Mouse (Mus musculus): Measurements from ENCODE around the gene Tenm2. TPM values are rescaled to one million over a fixed set of nuclear protein-coding genes. Genes with fewer than 3 reads are reported as not detected.

Tenm2 gene
- polyA plus RNA-seq, 1 experiment from 2014 or later = 0.80 TPM

DNA sequence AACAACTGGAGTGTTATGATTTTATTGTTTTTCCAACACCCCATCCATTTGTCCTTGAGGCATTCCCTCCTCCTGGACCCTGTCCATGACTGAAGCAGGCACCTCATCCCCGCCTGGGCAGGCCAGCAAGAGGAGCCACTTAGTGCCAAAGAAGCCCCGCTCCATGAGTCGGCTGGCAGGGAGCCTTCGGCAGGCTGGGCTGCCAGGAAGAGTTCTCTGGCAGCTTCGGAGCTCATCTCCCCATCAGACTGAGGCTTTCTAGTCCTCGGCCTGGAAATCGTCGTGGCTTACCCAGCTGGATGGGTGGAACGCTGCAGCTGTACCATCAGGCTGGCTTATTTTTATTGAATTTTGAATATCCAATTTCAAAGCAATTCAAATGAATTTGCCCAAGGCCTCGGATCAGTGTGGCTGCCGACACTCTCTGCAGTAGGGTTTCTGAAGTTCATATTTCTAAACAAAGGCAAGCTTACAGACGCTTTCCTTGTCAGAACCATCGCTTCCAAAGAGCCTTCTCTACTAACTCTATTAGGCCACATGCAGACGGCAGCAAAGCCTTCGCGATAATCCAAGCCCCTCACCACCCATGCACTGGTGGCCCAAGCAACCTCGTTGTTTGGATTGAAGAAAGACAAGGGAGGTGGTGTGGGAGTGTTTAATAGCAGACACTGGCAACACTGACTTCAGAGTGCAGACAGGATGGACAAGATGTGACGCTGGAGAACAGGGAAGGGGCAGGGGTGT lies 991.8 kb downstream of the Tenm2 start:
- Histone ChIP-seq H3K27ac (no peak overlapping the region), H3K27me3 (ENCODE audit: insufficient read depth, low read length) (no peaks in the 10 kb centered on the region), H3K4me2 (ENCODE audit: low read length) (no peak overlapping the region), H3K9ac (ENCODE audit: low read depth, low read length) (no peak overlapping the region), H3K4me1 (replicated peaks; ENCODE audit: insufficient read depth, low read length) (no peaks in the 10 kb centered on the region), H3K36me3 (ENCODE audit: insufficient read depth, low read length) (no peaks in the 10 kb centered on the region), H3K9me3 (replicated peaks; ENCODE audit: low read length) (no peaks in the 10 kb centered on the region), H3K4me3 (replicated peaks; ENCODE audit: low read depth, low read length) (no peak overlapping the region)
- DNase-seq (ENCODE audit: low spot score) (no peak), ATAC-seq (replicated peaks; ENCODE audit: low FRiP score, low read depth) (no peak)
- TF ChIP-seq CTCF (IDR thresholded peaks at IDR 0.05; ENCODE audit: low read depth) = no peak
- 58% methylated on average over 18 of the region's 18 CpGs for WGBS

- TF ChIP-seq CTCF (IDR thresholded peaks at IDR 0.05; ENCODE audit: low read depth) = no peak
- H3K9ac ChIP-seq (ENCODE audit: low read depth, low read length) = no peak overlapping the region
- WGBS = 81% methylated on average over 9 of the region's 9 CpGs
- no peak for ATAC-seq (replicated peaks; ENCODE audit: low FRiP score, low read depth)
- H3K27ac ChIP-seq = no peak overlapping the region
- H3K9me3 ChIP-seq (replicated peaks; ENCODE audit: low read length) = no peaks in the 10 kb centered on the region
- no peaks in the 10 kb centered on the region for H3K27me3 ChIP-seq (ENCODE audit: insufficient read depth, low read length)
- H3K4me1 ChIP-seq (replicated peaks; ENCODE audit: insufficient read depth, low read length) = no peaks in the 10 kb centered on the region
- no peak overlapping the region for H3K4me2 ChIP-seq (ENCODE audit: low read length)
- no peak overlapping the region for H3K4me3 ChIP-seq (replicated peaks; ENCODE audit: low read depth, low read length)
- no peaks in the 10 kb centered on the region for H3K36me3 ChIP-seq (ENCODE audit: insufficient read depth, low read length)
- no peak for DNase-seq (ENCODE audit: low spot score)
Observed at GRCm38 (mm10) chr11:36238890-36239289, 996.9 kb downstream of the Tenm2 start.

- Histone ChIP-seq H3K4me3 (replicated peaks; ENCODE audit: low read depth, low read length) (no peak overlapping the region), H3K27me3 (ENCODE audit: insufficient read depth, low read length) (no peaks in the 10 kb centered on the region), H3K9me3 (replicated peaks; ENCODE audit: low read length) (no peaks in the 10 kb centered on the region), H3K4me2 (ENCODE audit: low read length) (no peak overlapping the region), H3K4me1 (replicated peaks; ENCODE audit: insufficient read depth, low read length) (no peaks in the 10 kb centered on the region), H3K36me3 (ENCODE audit: insufficient read depth, low read length) (no peaks in the 10 kb centered on the region), H3K27ac (no peak overlapping the region), H3K9ac (ENCODE audit: low read depth, low read length) (no peak overlapping the region)
- ATAC-seq (replicated peaks; ENCODE audit: low FRiP score, low read depth) = no peak
- TF ChIP-seq CTCF (IDR thresholded peaks at IDR 0.05; ENCODE audit: low read depth) = no peak
- no peak for DNase-seq (ENCODE audit: low spot score)
- 81% methylated on average over 11 of the region's 11 CpGs for WGBS
Observed at GRCm38 (mm10) chr11:36228654-36229053, 1007.1 kb downstream of the Tenm2 start.

- Histone ChIP-seq H3K9me3 (replicated peaks; ENCODE audit: low read length) (no peaks in the 10 kb centered on the region), H3K4me3 (replicated peaks; ENCODE audit: low read depth, low read length) (no peak overlapping the region), H3K4me1 (replicated peaks; ENCODE audit: insufficient read depth, low read length) (no peaks in the 10 kb centered on the region), H3K9ac (ENCODE audit: low read depth, low read length) (no peak overlapping the region), H3K4me2 (ENCODE audit: low read length) (no peak overlapping the region), H3K36me3 (ENCODE audit: insufficient read depth, low read length) (no peaks in the 10 kb centered on the region), H3K27ac (no peak overlapping the region), H3K27me3 (ENCODE audit: insufficient read depth, low read length) (no peaks in the 10 kb centered on the region)
- WGBS = 77% methylated on average over 6 of the region's 6 CpGs
- TF ChIP-seq CTCF (IDR thresholded peaks at IDR 0.05; ENCODE audit: low read depth) = no peak
- no peak for DNase-seq (ENCODE audit: low spot score)
- ATAC-seq (replicated peaks; ENCODE audit: low FRiP score, low read depth) = no peak
Observed at GRCm38 (mm10) chr11:36228196-36228595, 1007.6 kb downstream of the Tenm2 start.

- no peaks in the 10 kb centered on the region for H3K36me3 ChIP-seq (ENCODE audit: insufficient read depth, low read length)
- H3K9ac ChIP-seq (ENCODE audit: low read depth, low read length) = no peak overlapping the region
- TF ChIP-seq CTCF (IDR thresholded peaks at IDR 0.05; ENCODE audit: low read depth) = no peak
- WGBS = 87% methylated on average over 3 of the region's 3 CpGs
- no peaks in the 10 kb centered on the region for H3K4me1 ChIP-seq (replicated peaks; ENCODE audit: insufficient read depth, low read length)
- H3K27ac ChIP-seq = no peak overlapping the region
- no peak for ATAC-seq (replicated peaks; ENCODE audit: low FRiP score, low read depth)
- DNase-seq (ENCODE audit: low spot score) = no peak
- H3K4me3 ChIP-seq (replicated peaks; ENCODE audit: low read depth, low read length) = no peak overlapping the region
- no peak overlapping the region for H3K4me2 ChIP-seq (ENCODE audit: low read length)
- no peaks in the 10 kb centered on the region for H3K9me3 ChIP-seq (replicated peaks; ENCODE audit: low read length)
- no peaks in the 10 kb centered on the region for H3K27me3 ChIP-seq (ENCODE audit: insufficient read depth, low read length)
Observed at GRCm38 (mm10) chr11:36226061-36226460, 1009.7 kb downstream of the Tenm2 start.

DNA sequence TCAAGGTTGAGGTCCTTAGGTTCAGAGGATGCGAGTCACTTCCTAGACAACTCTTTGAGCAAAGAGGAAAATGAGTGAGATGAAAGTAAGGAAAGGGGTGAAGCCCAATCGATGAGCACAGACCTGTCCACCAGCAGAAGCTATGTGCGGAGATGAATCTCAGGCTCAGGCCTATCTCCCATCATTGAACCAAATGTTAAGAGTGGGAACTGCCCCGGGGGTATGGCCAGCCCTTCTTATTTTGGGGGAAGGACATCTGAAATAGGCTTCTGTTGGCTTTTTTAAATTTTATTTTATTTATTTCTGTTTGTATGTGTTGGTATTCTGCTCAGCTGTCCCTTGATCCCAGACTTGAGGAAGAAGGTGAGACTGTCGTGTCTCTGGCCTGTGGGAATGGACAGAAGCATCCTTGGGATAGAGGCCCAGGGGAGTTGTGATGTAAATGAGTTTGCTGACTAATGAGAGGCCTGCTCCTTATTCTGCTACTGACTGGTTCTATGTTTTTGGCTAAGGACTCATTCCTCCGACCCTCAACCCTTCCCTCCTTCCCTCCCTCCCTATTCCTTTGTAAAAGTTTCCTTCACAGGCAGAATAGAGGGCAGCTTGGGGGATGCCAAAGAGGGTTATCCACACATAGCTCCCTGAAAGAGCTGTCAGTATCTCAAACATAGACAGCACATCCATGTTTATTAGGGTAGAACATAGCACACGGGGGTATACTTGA lies 1011.9 kb downstream of the Tenm2 start:
- no peak overlapping the region for H3K4me3 ChIP-seq (replicated peaks; ENCODE audit: low read depth, low read length)
- no peak for DNase-seq (ENCODE audit: low spot score)
- H3K4me2 ChIP-seq (ENCODE audit: low read length) = no peak overlapping the region
- H3K9ac ChIP-seq (ENCODE audit: low read depth, low read length) = no peak overlapping the region
- no peak overlapping the region for H3K27ac ChIP-seq
- no peaks in the 10 kb centered on the region for H3K36me3 ChIP-seq (ENCODE audit: insufficient read depth, low read length)
- H3K9me3 ChIP-seq (replicated peaks; ENCODE audit: low read length) = no peaks in the 10 kb centered on the region
- no peaks in the 10 kb centered on the region for H3K27me3 ChIP-seq (ENCODE audit: insufficient read depth, low read length)
- 85% methylated on average over 7 of the region's 7 CpGs for WGBS
- TF ChIP-seq CTCF (IDR thresholded peaks at IDR 0.05; ENCODE audit: low read depth) = no peak
- ATAC-seq (replicated peaks; ENCODE audit: low FRiP score, low read depth) = no peak
- H3K4me1 ChIP-seq (replicated peaks; ENCODE audit: insufficient read depth, low read length) = no peaks in the 10 kb centered on the region; the same call in 1 of the 2 replicates

Data from kidney, postnatal 0 days (tissue).